Mouse (Mus musculus) thymus, adult 18-20 months (tissue): Measurements from ENCODE around the gene Zswim3.
"Not testable (repeated sequence)": the region's sequence is repeated elsewhere in the genome, so short reads cannot be mapped to it uniquely, and the experiment has no call there.

ENCODE experiments used
- DNase-seq, 2 experiments: peaks; one replicate each; pipeline ENCODE4 v3.0.0; 2022; ENCODE audit warnings: mixed read lengths in 2 of 2

Zswim3 gene

DNA sequence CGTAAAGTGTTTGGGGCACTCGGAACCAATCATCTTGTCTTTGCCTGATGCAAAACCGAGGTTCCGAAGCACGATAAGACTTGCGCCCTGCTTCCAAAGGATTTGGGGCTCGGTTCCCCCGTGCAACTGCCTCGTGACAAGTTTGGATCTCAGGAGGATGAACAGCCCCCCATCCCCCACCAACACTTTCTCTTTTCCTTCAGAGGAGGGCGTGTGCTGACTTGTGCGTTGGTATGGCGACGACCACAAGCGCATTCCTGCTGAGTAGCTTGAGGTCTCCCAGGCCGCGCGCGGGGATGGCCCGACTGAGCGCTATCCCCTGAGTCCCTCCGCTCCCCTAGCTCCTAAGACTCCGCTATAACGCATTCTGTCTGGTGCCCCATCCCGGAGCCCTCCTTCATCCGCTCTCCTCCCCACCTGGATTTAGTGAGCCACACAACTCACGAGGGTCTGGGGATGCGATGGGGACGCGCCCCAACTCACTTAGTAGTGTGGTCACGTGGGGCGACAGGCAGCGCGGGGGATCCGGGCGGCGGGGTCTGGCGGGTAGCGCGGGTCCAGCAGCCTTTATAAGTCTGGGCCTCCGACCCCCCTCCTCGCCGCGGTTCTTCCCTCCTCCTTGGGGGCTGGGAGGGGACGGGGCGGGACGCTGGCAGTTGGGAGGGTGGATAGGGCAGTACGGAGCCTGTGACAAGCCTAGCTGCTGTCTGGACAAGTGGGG lies 52.4 kb downstream of the Zswim3 start, which contains the start of gene Pltp:
Gene Pltp (minus strand): TSS at position 611 of the 721 bp plus-strand sequence.
- no peak for DNase-seq

DNA sequence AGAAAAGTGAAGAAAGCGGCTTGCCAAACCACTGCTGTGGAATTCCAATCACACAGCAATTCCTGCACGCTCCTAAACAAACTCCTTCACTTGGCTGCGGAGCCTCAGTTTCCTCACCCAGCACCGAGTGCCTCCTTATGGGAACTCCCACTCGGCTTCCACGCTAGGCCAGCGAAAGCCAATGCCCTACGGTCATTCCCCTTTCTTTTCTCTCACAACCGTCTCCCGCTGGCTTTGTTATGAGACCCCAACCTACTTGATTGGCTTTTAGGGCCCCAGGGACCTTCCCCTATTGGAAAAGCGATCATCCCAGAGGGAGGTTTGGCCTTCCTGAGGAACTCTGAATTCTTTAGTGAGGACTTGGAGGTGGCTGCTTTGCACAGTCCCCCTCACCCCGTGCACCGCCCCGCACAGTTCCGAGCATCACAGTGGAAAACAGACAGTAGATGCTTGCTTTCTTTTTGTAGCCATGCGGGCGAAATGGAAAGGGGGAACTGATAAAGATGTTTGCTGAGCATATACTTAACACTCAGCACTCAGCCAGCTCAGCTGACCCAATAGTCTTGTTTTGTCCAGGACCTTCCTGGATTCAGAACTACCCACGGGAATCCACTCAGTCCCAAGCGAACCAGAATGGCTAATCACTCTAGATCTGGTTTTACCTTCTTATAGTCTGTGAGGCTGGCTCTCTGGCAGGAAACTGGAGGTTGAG lies 53.1 kb downstream of the Zswim3 start:
- DNase-seq, result no peak

DNA sequence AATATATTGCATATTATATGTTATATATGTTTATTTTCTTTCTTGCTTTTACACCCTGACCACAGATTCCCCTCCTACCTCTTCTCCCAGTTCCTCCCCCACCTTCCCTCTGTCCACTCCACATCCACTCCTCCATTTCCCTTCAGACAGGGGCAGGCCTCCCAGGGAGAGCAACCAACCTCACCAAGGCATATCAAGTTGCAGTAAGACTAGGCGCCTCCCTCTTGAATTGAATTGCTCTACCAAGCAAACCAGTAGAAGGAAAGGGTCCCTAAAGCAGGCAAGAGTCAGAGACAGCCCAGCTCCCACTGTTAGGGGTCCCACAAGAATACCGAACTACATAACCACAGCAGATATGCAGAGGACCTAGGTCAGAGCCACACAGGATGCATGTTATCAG lies 54.3 kb downstream of the Zswim3 start:
- DNase-seq, result no peak

DNA sequence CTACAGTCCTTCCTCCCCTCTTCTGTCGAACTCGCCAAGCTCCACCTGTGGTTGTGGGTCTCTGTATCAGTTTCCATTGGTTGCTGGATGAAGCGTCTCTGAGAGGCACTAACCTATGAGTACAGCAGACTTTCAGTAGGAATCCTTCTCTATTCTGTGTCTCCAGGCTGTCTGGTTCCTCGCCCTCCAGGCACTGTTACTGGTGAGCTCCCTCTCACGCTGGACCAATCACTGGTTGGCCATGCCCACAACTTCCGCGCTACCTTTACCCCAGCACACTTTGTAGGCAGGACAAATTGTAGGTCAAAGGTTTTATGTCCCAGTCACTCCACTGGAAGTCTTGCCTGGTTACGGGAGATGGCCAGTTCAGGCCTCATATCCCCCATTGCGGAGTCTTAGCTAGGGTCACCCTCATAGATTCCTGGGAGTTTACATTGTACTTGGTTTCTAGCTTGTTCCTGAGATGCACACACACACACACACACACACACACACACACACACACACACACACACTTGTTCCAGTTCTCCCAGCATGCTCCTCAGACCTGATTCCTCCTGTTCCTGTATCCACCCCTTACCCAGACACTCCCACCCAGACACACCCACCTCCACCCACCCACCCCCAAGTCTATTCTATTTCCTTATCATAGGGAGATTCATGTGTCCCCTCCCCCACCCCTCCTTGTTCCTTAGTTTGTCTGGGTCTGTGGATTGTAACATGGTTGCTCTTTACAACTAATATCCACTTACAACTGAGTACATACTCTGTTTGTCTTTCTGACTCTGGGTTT lies 54.9 kb downstream of the Zswim3 start:
- DNase-seq, result no peak

DNA sequence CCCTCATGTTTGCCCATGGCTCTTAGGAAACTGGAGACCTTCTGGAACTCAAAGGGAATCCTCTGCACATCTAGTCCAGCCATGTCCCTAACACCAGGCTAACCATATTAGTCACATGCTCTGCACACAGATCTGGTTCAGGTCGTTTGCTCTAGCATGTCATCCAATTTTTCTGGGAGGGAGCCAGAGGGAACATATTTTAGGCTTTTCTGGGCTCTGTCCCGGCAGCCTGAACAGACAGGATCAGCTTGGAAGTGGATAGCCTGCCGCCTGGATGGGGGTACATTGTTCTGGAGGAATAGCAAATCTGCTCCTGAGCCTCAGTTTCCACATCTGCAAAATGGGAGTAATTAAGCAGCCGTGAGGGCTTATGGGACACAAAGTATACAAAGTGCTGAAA lies 56.2 kb downstream of the Zswim3 start:
- DNase-seq, result no peak

DNA sequence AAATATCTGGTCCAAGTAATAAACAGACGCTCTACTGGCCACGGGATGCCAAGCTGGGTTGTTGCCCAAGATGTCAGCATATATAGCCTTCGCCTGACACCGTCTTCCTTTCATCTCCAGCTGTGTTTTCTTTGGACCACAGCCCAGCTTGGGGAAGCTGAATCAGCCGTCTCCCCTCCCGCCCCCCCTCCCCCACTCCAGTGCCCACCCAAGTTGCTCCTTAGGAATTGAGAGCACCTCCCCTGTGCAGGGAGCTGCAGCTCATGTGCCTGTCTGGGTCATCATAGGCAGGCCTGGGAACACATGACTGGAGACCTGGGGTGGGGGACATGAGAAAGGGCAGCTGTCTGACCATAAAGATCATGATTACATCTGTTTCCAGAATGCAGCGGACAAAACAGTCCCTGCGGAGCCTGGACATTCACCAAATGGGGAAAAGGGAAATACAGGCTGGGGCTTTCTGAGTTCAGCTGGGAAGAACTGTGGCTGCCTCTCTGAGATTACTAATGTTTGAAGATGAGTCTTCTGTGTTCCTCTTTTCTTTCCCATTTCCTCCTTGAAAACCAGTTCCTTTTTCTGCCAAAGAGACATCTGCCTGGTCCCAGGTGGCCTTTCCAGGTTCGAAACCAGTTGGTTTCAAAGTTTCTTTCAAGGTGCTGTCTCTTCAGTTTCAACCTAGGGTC lies 57.4 kb downstream of the Zswim3 start:
- no peak for DNase-seq

DNA sequence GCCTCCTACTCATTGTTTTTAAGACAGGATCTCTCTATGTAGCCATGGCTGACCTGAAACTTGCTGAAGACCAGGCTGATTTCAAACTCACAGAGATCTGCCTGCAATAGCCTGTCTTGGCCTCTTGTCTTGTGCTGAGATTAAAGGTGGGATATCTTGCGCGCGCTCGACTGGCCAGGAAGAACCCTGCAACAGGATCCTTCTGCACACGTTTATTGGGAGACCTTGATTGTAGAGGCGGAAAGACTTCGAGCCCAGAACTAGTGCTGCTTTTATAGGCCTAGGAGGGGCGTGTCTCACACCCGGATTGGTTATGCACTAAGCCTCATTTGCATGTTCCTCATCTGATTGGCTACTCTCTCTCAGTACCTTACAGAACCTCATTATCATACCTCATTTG lies 58.5 kb downstream of the Zswim3 start:
- not testable (repeated sequence) for DNase-seq

DNA sequence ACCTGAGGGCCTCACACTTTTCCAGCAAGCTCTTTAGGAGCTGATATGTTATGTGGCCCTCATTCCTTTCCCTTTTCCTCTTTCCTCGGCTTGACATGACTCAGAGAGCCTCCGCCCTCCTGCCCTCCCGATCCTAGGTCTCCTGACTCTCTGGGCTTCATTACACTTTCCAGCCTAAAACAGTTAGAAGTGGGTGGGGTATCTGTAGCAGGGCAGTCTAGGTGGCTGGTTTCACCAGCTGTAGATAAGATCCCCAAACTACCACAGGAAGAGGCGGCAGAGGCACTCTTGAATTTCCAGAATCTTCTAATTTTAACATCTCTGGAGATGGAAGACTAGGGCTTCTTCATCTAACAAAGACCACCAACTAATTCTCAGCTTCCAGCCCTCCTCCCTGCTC lies 59.7 kb downstream of the Zswim3 start:
- no peak for DNase-seq

DNA sequence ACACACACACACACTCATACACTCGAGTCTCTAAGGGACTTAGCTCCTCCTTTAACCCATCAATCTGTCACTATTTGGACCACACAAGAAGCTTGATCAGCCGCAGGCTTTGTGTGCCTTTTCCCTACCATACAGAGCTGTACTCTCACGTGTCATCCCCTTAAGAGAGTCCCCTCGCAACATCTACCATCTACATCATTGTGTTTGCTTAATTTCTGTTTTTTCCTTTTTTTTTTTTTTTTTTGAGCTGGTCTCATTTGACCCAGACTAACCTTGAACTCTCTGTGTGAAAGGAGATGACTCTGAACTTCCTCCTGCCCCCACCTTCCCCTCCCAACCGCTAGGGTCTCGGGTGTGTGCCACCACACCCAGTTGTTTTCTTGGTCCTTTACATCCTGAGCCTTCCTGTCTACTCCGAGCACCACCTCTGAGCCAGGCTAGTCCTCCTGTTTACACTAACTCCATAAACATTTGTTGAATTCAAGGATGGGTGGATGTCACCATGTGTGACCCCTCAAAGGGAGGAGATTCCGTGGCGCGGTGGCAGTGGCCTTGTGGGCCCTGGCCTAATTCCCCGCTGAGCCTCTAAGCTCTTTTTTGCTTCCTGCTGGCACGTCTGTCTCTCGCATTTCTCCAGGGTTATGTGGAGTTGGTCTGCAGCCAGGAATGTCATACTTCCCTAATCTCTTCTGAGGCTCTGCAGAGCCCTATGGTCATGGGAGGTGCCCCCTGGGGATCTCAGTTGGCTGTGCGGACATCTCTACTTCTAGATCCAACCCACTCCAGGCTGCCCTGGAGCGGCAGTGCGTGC lies 62.0 kb downstream of the Zswim3 start:
- no peak for DNase-seq

DNA sequence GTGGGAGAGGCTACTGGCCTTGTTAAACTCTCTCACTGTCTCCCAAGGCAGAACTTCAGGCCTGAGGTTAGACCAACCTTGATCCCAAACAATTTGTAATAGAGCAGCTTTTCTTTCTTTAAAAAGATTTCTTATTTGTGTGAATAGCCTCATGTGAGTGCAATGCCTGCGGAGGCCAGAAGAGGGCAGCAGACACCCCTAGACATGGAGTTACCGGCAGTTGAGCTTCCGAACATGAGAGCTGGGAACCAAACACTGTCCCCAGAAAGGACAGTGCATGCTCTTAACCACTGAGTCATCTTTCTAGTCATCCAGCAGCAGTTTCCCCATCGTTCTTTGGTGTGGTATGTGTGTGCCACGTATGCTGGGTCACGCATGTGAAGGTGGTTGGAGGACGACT lies 62.7 kb downstream of the Zswim3 start:
- DNase-seq, result no peak

DNA sequence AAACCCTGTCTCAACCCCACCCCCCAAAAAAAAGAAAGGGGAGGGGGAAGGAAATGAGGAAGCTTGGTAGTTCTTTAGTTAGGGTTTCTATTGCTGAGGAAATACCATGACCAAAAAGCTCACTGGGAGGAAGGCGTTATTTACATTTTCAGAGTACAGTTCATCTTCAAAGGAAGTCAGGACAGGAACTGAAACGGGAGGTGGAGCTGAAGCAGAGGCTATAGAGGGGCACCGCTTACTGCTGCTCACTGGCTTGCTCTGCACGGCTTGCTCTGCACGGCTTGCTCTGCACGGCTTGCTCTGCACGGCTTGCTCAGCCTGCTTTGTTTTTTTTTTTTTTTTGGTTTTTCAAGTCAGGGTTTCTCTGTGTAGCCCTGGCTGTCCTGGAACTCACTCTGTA lies 63.6 kb downstream of the Zswim3 start:
- no peak for DNase-seq
